ENCODE assay signal across 8 mouse cellular contexts in genomic region chr12:109539950-109540349, GRCm38 (mm10).
DNase-seq lines count a peak whose midpoint lies in the region; ATAC-seq lines count a peak whose summit lies in the region.

No protein-coding gene starts in this region.

- H3K36me3 ChIP-seq in limb, embryonic 11.5 days (ENCODE audit: control insufficient read depth, insufficient read depth, low read length): no peaks in the 10 kb centered on the region
- H3K36me3 ChIP-seq in stomach, embryonic 15.5 days: no peaks in the 10 kb centered on the region

- no peaks in the 10 kb centered on the region for H3K27me3 ChIP-seq in limb, embryonic 11.5 days (ENCODE audit: control insufficient read depth, insufficient read depth, low read length)
- H3K27me3 ChIP-seq in stomach, embryonic 15.5 days (replicated peaks): no peaks in the 10 kb centered on the region

- no peaks in the 10 kb centered on the region for H3K4me1 ChIP-seq in limb, embryonic 11.5 days (ENCODE audit: control insufficient read depth, insufficient read depth, low read length)
- no peaks in the 10 kb centered on the region for H3K4me1 ChIP-seq in stomach, embryonic 15.5 days

- no peak overlapping the region for H3K27ac ChIP-seq in limb, embryonic 11.5 days (replicated peaks; ENCODE audit: low read depth, low read length)
- H3K27ac ChIP-seq in stomach, embryonic 15.5 days: no peak overlapping the region

- 44% methylated on average over 13 of the region's 13 CpGs for WGBS in limb, embryonic 11.5 days
- WGBS in stomach, embryonic 15.5 days: 56% methylated on average over 13 of the region's 13 CpGs

- no peak overlapping the region for H3K4me3 ChIP-seq in limb, embryonic 11.5 days (ENCODE audit: low read depth, low read length)
- H3K4me3 ChIP-seq in stomach, embryonic 15.5 days (replicated peaks): peak overlapping the region; percentile 52

- peak; percentile 29 for DNase-seq in adrenal gland, postnatal 25 days
- no peak for DNase-seq in adrenal gland, postnatal 4 days (ENCODE audit: low spot score in 2 of 2)
- peak; percentile 46 for DNase-seq in retina, postnatal 1 day
- DNase-seq in retina, embryonic 14.5 days (ENCODE audit: low spot score): no peak
- no peak for DNase-seq in limb, embryonic 11.5 days (ENCODE audit: low spot score)
- no peak for DNase-seq in layer of hippocampus, adult 9-10 months (ENCODE audit: low spot score)

- ATAC-seq in limb, embryonic 11.5 days (ENCODE audit: insufficient number of reproducible peaks, low FRiP score, low TSS enrichment, low read depth): no peak
- ATAC-seq in stomach, embryonic 15.5 days (ENCODE audit: insufficient read depth, low FRiP score, low read depth): no peak
- no peak for ATAC-seq in megakaryocyte, adult 5-6 weeks (ENCODE audit: poor library complexity, severe bottlenecking)

- peak overlapping the region; percentile 44; the same call in 1 of the 2 replicates for H3K4me2 ChIP-seq in limb, embryonic 11.5 days (ENCODE audit: low read depth, severe bottlenecking)
- peak overlapping the region; percentile 43 for H3K4me2 ChIP-seq in stomach, embryonic 15.5 days

- no peak overlapping the region for H3K9ac ChIP-seq in limb, embryonic 11.5 days (ENCODE audit: low read length)
- H3K9ac ChIP-seq in stomach, embryonic 15.5 days: no peak overlapping the region

- peaks cover 10% of the 10 kb centered on the region for H3K9me3 ChIP-seq in limb, embryonic 11.5 days (ENCODE audit: control insufficient read depth, low read length)
- 0 out of 2 replicates have a peak, but pooled peaks cover 8% of the 10 kb centered on the region for H3K9me3 ChIP-seq in stomach, embryonic 15.5 days

Comparison
In these comparisons a context has a peak if more than half of its experiments do, and no peak if none do; other contexts are left out.
1. DNase-seq: peak in adrenal gland, postnatal 25 days (single experiment) and retina, postnatal 1 day (single experiment); none in adrenal gland, postnatal 4 days (0 of 2), retina, embryonic 14.5 days (single experiment), limb, embryonic 11.5 days (single experiment) and layer of hippocampus, adult 9-10 months (single experiment).